Mouse (Mus musculus): ENCODE data around the gene Dnah11.
"Not testable (repeated sequence)": the region's sequence is repeated elsewhere in the genome, so short reads cannot be mapped to it uniquely, and the experiment has no call there.

Gene Dnah11

GRCm38 (mm10) chr12:117962698-117963097, 236.1 kb downstream of the Dnah11 start:
- no peak for DNase-seq

DNA sequence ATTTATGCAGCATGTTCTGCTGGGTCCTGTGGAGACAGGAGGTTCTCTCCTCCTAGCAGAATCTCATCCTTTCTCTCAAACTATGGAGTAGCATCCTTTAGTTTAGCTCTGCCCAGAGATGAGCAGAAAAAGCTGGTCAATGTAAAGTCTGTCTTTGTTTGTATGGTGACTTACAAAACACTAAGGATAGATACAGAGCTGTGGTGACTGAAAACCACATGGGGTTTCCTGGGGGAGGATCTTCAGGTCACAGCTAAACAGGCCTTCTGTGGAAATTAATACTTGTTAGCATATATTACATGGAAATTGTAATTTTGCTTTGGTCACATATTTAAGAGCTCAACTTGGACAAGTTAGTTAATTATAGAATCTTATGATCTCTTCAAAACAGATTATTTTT, 239.6 kb downstream of the Dnah11 start:
- no peak for DNase-seq

GRCm38 (mm10) chr12:117946823-117947704, 251.8 kb downstream of the Dnah11 start:
- no peak for DNase-seq

GRCm38 (mm10) chr12:117941947-117942346, 256.9 kb downstream of the Dnah11 start:
- DNase-seq, result no peak

- DNase-seq, result no peak
These were observed 260.6 kb downstream of the Dnah11 start for GRCm38 (mm10) chr12:117938214-117938613.

- DNase-seq, result no peak
These were observed 266.8 kb downstream of the Dnah11 start for GRCm38 (mm10) chr12:117932026-117932425.

- DNase-seq, result no peak
These were observed 269.1 kb downstream of the Dnah11 start for GRCm38 (mm10) chr12:117929768-117930167.

DNA sequence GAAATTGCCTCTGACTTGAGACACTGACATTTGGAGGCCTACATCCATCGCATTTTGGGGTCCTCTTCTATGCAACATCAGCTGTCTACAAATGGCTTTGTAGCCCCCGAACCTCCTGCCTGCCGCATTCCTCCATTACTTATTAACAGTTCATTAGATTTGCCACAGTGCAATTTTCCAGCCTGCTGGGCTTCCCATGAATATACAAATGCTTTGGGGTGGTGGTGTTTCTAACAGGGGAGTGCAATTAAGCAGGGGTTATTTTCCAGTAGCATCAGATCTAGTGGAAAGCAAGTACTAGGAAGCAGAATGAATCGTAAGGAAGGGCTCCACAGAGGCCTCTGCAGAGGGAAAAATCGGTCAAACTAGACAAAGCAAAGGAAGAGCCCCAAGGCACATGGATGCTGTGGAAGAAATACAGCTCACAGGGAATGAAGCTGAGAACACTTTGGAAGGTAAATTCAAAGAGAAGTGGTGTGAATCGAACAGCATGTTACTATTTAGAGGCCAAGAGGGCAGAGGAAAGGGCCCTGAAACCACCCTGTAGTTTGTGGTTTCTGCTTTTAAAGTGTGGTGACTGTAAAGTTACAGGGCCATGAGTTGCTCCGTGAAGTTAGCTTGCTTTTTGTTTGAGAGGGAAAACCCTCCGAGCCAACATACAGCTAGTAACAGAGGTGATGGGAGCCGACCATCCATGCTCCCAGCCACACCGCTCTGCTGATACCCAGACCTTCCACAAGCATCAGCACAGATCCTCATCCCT, 282.8 kb downstream of the Dnah11 start:
- no peak for DNase-seq

- DNase-seq, result no peak
These were observed 284.1 kb downstream of the Dnah11 start for GRCm38 (mm10) chr12:117914613-117915245.

GRCm38 (mm10) chr12:117911396-117911795, 287.4 kb downstream of the Dnah11 start:
- DNase-seq, result no peak

GRCm38 (mm10) chr12:117905232-117905840, 293.5 kb downstream of the Dnah11 start:
- not testable (repeated sequence) for DNase-seq

DNA sequence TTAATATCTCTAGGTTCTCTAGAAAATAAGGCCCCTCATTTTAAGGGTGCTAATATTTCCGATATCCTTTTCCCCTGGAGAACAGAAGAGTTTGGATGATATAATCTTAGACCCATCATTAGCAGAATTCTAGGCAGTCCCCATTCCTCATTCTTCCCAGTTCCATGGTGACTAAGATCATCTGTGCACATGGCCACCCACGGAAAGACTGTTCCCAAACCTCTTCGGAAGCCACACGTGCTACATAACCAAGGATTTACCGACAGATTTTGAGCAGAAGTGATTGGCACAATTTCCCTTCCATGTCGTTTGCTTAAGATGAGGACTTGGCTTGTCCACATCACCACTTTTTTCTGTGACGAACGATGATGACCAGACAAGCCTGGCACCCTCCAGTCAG, 295.2 kb downstream of the Dnah11 start:
- no peak for DNase-seq

DNA sequence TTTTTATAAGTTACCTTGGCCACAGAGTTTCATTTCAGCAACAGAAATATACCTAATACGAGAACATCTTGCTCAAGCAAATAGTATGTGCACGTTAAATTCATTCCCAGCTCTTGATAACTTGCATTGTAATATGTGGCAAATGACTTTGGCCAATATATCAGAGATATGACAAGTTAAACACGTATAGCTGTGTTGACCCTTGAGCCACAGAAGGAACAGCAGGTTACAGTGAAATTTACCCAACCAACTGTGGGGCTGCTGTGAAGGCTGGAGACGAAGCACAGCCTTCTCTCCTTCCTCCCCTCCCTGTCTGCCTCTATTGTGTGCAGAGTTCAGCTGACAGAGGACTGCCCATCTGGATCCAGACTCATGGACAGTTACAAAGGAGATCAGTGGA, 297.5 kb downstream of the Dnah11 start:
- DNase-seq, result not testable (repeated sequence)

- DNase-seq, result not testable (repeated sequence)
These were observed 298.0 kb downstream of the Dnah11 start for GRCm38 (mm10) chr12:117900798-117901197.

DNA sequence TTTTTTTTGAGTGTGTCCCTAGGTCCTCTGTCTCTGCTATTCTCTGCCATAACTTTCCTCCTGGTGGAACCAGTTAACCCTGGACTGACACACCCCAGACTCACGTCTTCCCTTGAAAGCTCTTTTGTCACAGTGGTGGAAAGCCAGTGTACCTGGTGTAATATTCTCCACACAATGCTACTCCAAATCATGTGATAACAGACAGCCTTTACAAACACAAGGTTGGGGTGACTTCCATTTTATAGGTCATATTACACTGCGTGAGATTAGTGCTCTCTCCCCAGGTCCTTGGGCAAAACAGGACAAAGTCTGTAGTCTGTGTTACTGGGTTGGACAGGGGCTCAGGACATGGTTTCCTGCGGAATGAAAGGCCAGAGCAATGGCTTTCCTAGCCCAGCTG, 311.4 kb downstream of the Dnah11 start:
- no peak for DNase-seq

GRCm38 (mm10) chr12:117884627-117885026, 314.2 kb downstream of the Dnah11 start:
- DNase-seq, result no peak

DNA sequence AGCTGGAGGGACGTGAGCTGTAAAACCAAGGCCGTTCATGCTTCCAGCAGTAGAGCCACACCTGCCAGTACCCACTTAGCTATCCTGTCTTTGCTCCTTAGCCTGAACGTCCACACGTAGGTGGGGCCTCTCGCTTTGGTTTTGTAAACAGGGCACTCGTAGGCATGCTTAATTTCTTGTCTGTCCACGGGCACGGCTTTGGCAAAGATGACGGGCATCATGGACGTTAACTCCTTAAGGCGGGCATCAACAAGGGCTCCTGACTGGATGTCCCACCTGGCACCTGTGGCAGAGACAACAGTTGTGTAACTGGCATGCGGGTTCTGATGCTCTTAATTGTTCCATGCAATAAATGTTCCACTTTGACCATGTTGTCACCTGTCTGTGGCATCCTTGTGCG, 320.5 kb downstream of the Dnah11 start:
- DNase-seq, result no peak

GRCm38 (mm10) chr12:117872265-117872664, 326.6 kb downstream of the Dnah11 start:
- no peak for DNase-seq

GRCm38 (mm10) chr12:117867708-117868564, 330.9 kb downstream of the Dnah11 start:
- DNase-seq, result no peak

DNA sequence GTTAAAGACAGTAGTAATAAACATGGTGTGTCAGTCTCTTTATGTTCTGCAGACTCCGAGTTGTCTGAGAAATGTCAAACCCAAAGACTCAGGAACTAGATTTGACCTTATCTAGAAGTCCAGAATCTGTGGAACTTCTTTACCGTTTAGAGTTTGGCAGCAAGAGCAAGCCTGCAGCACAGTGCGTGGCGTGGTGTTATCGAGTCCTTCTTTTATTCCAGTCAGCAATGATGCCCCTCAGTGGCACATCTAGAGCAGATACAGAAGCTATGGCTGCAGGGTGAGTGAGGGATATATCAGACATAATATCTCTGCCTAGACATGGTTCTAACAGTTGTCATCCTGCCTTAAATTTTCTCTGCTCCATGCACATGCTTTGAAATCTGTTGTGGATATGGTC, 336.2 kb downstream of the Dnah11 start:
- DNase-seq, result no peak

DNA sequence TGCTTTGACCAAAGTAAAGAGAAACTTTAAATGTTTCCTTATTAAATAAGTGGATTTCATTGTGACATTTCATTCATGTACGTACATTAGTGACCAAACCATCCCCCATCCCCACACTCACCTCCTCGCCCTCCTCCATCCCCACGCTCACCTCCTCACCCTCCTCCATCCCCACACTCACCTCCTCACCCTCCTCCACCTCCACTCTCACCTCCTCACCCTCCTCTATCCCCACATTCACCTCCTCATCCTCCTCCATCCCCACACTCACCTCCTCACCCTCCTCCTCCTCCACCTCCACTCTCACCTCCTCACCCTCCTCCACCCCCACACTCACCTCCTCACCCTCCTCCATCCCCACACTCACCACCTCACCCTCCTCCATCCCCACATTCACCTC, 337.6 kb downstream of the Dnah11 start:
- DNase-seq, result no peak

GRCm38 (mm10) chr12:117860840-117861239, 338.0 kb downstream of the Dnah11 start:
- DNase-seq, result no peak

Measured in spleen, adult 18-20 months (tissue).